In the genomic region with DNA sequence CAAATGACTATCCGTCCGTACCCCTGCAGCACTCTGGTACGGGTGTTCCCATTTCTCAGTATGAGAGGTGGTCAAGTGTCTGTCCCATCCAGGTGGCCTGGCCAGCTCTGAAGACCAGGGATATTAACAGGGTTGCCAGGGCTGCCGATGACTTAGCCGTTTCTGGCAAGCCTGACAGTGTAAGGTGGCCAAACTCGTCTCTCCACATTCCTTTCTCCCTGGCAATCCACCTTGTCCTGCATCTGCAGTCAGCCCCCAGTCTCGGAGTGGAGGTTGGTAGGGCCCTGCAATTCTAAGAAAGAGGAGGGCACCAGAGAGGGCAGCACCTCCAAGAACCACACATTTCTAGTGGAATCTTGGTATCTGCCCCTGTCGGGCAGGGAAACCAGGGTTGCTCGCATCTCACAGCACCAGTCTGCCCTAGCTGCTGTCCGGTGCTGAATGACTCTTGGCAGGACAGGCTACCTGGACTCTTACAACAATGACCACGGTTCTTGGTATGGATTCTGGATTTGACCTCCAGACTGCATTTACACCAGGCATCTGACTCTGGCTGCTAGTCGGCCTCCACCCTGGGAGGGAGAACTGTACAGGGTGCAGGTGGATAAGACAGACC, we compare ENCODE assay signal across 12 mouse cellular contexts.
DNase-seq lines count a peak whose midpoint lies in the region; ATAC-seq and TF ChIP-seq lines count a peak whose summit lies in the region.
"Had no signal": no experiment of that assay in that cellular context is flagged by ENCODE, and none has a peak within 500 bp of the region (broad histone marks: within the 10 kb centered on the region; RNA-seq: fewer than 3 reads in every experiment).

No protein-coding gene starts in this region.

- H3K9ac ChIP-seq in lung, embryonic 14.5 days, result no peak overlapping the region
- H3K9ac ChIP-seq in liver, embryonic 11.5 days (ENCODE audit: low read depth, low read length), result no peak overlapping the region

- H3K9me3 ChIP-seq in G1E (replicated peaks), result peaks cover 97% of the 10 kb centered on the region
- no peaks in the 10 kb centered on the region for H3K9me3 ChIP-seq in lung, embryonic 14.5 days (ENCODE audit: low read depth, low read length)
- H3K9me3 ChIP-seq in liver, embryonic 11.5 days (ENCODE audit: control insufficient read depth, low read length), result no peaks in the 10 kb centered on the region

- no peak for ATAC-seq in G1E (ENCODE audit: extremely low read depth, insufficient number of reproducible peaks, low FRiP score, poor library complexity, severe bottlenecking)
- ATAC-seq in lung, embryonic 14.5 days (ENCODE audit: insufficient read depth), result peak; percentile 77
- ATAC-seq in liver, embryonic 11.5 days (replicated peaks; ENCODE audit: low FRiP score), result no peak

- H3K27ac ChIP-seq in lung, embryonic 14.5 days (ENCODE audit: low read depth), result peak overlapping the region; percentile 65
- H3K27ac ChIP-seq in layer of hippocampus, adult 2 months, result no peak overlapping the region
- H3K27ac ChIP-seq in liver, embryonic 11.5 days (ENCODE audit: low read depth, low read length), result no peak overlapping the region

- H3K4me3 ChIP-seq in G1E (ENCODE audit: low read depth, low read length), result 0 out of 2 replicates have a peak overlapping the region, but pooled peaks have one; percentile 7
- H3K4me3 ChIP-seq in lung, embryonic 14.5 days (ENCODE audit: low read depth, low read length), result no peak overlapping the region
- no peak overlapping the region for H3K4me3 ChIP-seq in layer of hippocampus, adult 2 months
- H3K4me3 ChIP-seq in liver, embryonic 11.5 days (ENCODE audit: low read depth, low read length), result no peak overlapping the region

- 39% methylated on average over 12 of the region's 12 CpGs for WGBS in lung, embryonic 14.5 days
- WGBS in liver, embryonic 11.5 days, result 52% methylated on average over 12 of the region's 12 CpGs

- H3K4me1 ChIP-seq in G1E (ENCODE audit: insufficient read depth, low read depth, low read length), result no peaks in the 10 kb centered on the region
- H3K4me1 ChIP-seq in lung, embryonic 14.5 days (ENCODE audit: insufficient read depth), result no peaks in the 10 kb centered on the region
- H3K4me1 ChIP-seq in liver, embryonic 11.5 days (replicated peaks; ENCODE audit: control insufficient read depth, insufficient read depth, low read length), result no peaks in the 10 kb centered on the region

- DNase-seq in G1E (ENCODE audit: low spot score) (no peak), adipocyte (ENCODE audit: low spot score) (peak; percentile 14)
- peak; percentile 62 for DNase-seq in kidney, adult 9 months
- peak; percentile 80 for DNase-seq in lung, embryonic 14.5 days
- no peak for DNase-seq in layer of hippocampus, adult 2 months (ENCODE audit: low spot score in 2 of 2)
- DNase-seq in liver, embryonic 11.5 days (ENCODE audit: low spot score), result no peak
- DNase-seq in thymus, postnatal 14 days, result no peak
- DNase-seq in frontal cortex, postnatal 14 days (ENCODE audit: low spot score in 2 of 2), result no peak
- DNase-seq: cerebellum, postnatal 14 days; heart, postnatal 14 days; layer of hippocampus, adult 9-11 months; thymus, postnatal 36 days had no signal

- H3K36me3 ChIP-seq in G1E (replicated peaks), result no peaks in the 10 kb centered on the region
- no peaks in the 10 kb centered on the region for H3K36me3 ChIP-seq in lung, embryonic 14.5 days (ENCODE audit: insufficient read depth)
- H3K36me3 ChIP-seq in liver, embryonic 11.5 days (ENCODE audit: control insufficient read depth, insufficient read depth, low read length), result no peaks in the 10 kb centered on the region

- H3K4me2 ChIP-seq in lung, embryonic 14.5 days, result peak overlapping the region; percentile 33; the same call in 1 of the 2 replicates
- no peak overlapping the region for H3K4me2 ChIP-seq in liver, embryonic 11.5 days

- no peaks in the 10 kb centered on the region; the same call in 1 of the 2 replicates for H3K27me3 ChIP-seq in G1E (ENCODE audit: insufficient read depth, low read length)
- no peaks in the 10 kb centered on the region for H3K27me3 ChIP-seq in lung, embryonic 14.5 days (ENCODE audit: insufficient read depth, low read length)
- H3K27me3 ChIP-seq in liver, embryonic 11.5 days (replicated peaks; ENCODE audit: control insufficient read depth, insufficient read depth, low read length), result peaks cover 3% of the 10 kb centered on the region; the same call in 1 of the 2 replicates

- TF ChIP-seq CTCF in G1E (IDR thresholded peaks at IDR 0.05; ENCODE audit: low read depth, low read length), result no peak
- TF ChIP-seq CTCF in lung, embryonic 14.5 days (IDR thresholded peaks at IDR 0.05; ENCODE audit: low read depth), result peak; percentile 40
- no peak for TF ChIP-seq CTCF in layer of hippocampus, adult 2 months (conservative IDR thresholded peaks at IDR 0.05)

Comparison
In these comparisons a context has a peak if more than half of its experiments do, and no peak if none do; other contexts are left out.
1. DNase-seq: peak in adipocyte (single experiment), kidney, adult 9 months (single experiment) and lung, embryonic 14.5 days (single experiment); none in G1E (single experiment), layer of hippocampus, adult 2 months (0 of 2), liver, embryonic 11.5 days (single experiment), thymus, postnatal 14 days (single experiment) and frontal cortex, postnatal 14 days (0 of 2).